Mouse (Mus musculus) effector memory CD4-positive, alpha-beta T cell, adult 5 months (primary cell): ENCODE results near the gene Fam129a. TPM values are rescaled to one million over a fixed set of nuclear protein-coding genes. Genes with fewer than 3 reads are reported as not detected.

ENCODE experiments used
- polyA plus RNA-seq: library from polyadenylated mRNA; unstranded; fragments of 100-300 nt; shearing (Covaris generic); gene quantifications from one replicate; pipeline ENCODE4 v1.2.1, GENCODE M21; 2017

The Fam129a gene
- polyA plus RNA-seq = 34.8 TPM

GRCm38 (mm10) chr1:151570981-151571837 is at the start of gene Fam129a:
TSS of gene Fam129a (plus strand) at chr1:151571186.

GRCm38 (mm10) chr1:151754881-151755659 is 184.1 kb downstream of the Fam129a start, which contains the start of gene Edem3:
TSS of gene Edem3 (plus strand) at chr1:151755371.

Other genes starting within 250 kb of the Fam129a start
- 342 TPM for gene Ivns1abp, start 226.7 kb upstream of the Fam129a start, polyA plus RNA-seq
- 39.3 TPM for gene Swt1, start 142.7 kb upstream of the Fam129a start, polyA plus RNA-seq
- 52.2 TPM for gene Trmt1l, start 142.6 kb upstream of the Fam129a start, polyA plus RNA-seq
- gene Rnf2, start 70.2 kb upstream of the Fam129a start, polyA plus RNA-seq = 134 TPM
- gene Edem3, start 184.2 kb downstream of the Fam129a start, polyA plus RNA-seq = 22.5 TPM